In genomic region chr17:49283491-49283890, GRCm38 (mm10) we compare ENCODE assay signal across 33 mouse cellular contexts.
"Had no signal": no experiment of that assay in that cellular context is flagged by ENCODE, and none has a peak within 500 bp of the region (broad histone marks: within the 10 kb centered on the region; RNA-seq: fewer than 3 reads in every experiment).

No protein-coding gene starts in this region.

- H3K4me3 ChIP-seq: heart, embryonic 12.5 days; heart, embryonic 13.5 days; heart, embryonic 15.5 days; hindbrain, embryonic 10.5 days; hindbrain, embryonic 12.5 days; hindbrain, embryonic 13.5 days; hindbrain, embryonic 15.5 days; intestine, embryonic 15.5 days; kidney, embryonic 15.5 days; layer of hippocampus, adult 2 months; left cerebral cortex, adult 2 months had no signal

- H3K4me1 ChIP-seq: heart, embryonic 12.5 days; heart, embryonic 13.5 days; heart, embryonic 15.5 days had no signal

- ATAC-seq: hindbrain, embryonic 16.5 days; hindbrain, postnatal 0 days; inflammation-experienced regulatory T-cells, adult 6 months; intestine, embryonic 15.5 days; intestine, embryonic 16.5 days; intestine, postnatal 0 days had no signal

- H3K27me3 ChIP-seq: heart, embryonic 12.5 days; heart, embryonic 13.5 days; heart, embryonic 15.5 days; hindbrain, embryonic 12.5 days; hindbrain, embryonic 13.5 days; hindbrain, embryonic 15.5 days; intestine, embryonic 15.5 days; kidney, embryonic 15.5 days had no signal

- DNase-seq: heart, postnatal 10 days; heart, postnatal 14 days; heart, postnatal 36 days; kidney, adult 11 months; kidney, adult 18-20 months; kidney, adult 2 months; kidney, adult 8-10 months; kidney, adult 9 months; kidney, postnatal 10 days; kidney, postnatal 14 days; kidney, postnatal 25 days; kidney, postnatal 36 days; kidney, postnatal 4 days; layer of hippocampus, adult 9-11 months; layer of hippocampus, postnatal 36 days had no signal

- H3K9me3 ChIP-seq: heart, embryonic 15.5 days; hindbrain, embryonic 10.5 days; hindbrain, embryonic 12.5 days; hindbrain, embryonic 15.5 days; intestine, embryonic 15.5 days had no signal

- H3K4me2 ChIP-seq: heart, embryonic 12.5 days; heart, embryonic 13.5 days; heart, embryonic 15.5 days; hindbrain, embryonic 12.5 days; hindbrain, embryonic 13.5 days; hindbrain, embryonic 14.5 days; hindbrain, embryonic 15.5 days; intestine, embryonic 15.5 days; kidney, embryonic 15.5 days had no signal

- H3K36me3 ChIP-seq: heart, embryonic 12.5 days; heart, embryonic 13.5 days; heart, embryonic 15.5 days; hindbrain, embryonic 10.5 days; hindbrain, embryonic 12.5 days; hindbrain, embryonic 13.5 days; hindbrain, embryonic 15.5 days; intestine, embryonic 15.5 days; kidney, embryonic 15.5 days had no signal

- H3K9ac ChIP-seq: heart, embryonic 12.5 days; heart, embryonic 13.5 days; heart, embryonic 15.5 days; hindbrain, embryonic 12.5 days; hindbrain, embryonic 13.5 days; hindbrain, embryonic 14.5 days; hindbrain, embryonic 15.5 days; intestine, embryonic 15.5 days; kidney, embryonic 15.5 days had no signal

- H3K27ac ChIP-seq: heart, embryonic 13.5 days; heart, embryonic 15.5 days; hindbrain, embryonic 10.5 days; hindbrain, embryonic 12.5 days; hindbrain, embryonic 13.5 days; hindbrain, embryonic 14.5 days; hindbrain, embryonic 15.5 days; hindbrain, postnatal 0 days; intestine, embryonic 15.5 days; kidney, embryonic 15.5 days; kidney, postnatal 0 days; layer of hippocampus, adult 2 months; left cerebral cortex, adult 2 months had no signal
